31 mouse cellular contexts compared by ENCODE assay signal in genomic region chr10:38586061-38586460, GRCm38 (mm10).
"Had no signal": no experiment of that assay in that cellular context is flagged by ENCODE, and none has a peak within 500 bp of the region (broad histone marks: within the 10 kb centered on the region; RNA-seq: fewer than 3 reads in every experiment).

No protein-coding gene starts in this region.

- H3K4me1 ChIP-seq: limb, embryonic 10.5 days; limb, embryonic 12.5 days; limb, embryonic 13.5 days; limb, embryonic 15.5 days; liver, embryonic 12.5 days; liver, embryonic 13.5 days; liver, embryonic 15.5 days; lung, embryonic 15.5 days; megakaryocyte, embryonic 14.5 days; midbrain, embryonic 10.5 days; midbrain, embryonic 12.5 days; midbrain, embryonic 13.5 days; midbrain, embryonic 15.5 days had no signal

- H3K4me2 ChIP-seq: limb, embryonic 12.5 days; limb, embryonic 13.5 days; limb, embryonic 15.5 days; liver, embryonic 11.5 days; liver, embryonic 12.5 days; liver, embryonic 13.5 days; liver, embryonic 15.5 days; lung, embryonic 14.5 days; lung, embryonic 15.5 days; midbrain, embryonic 11.5 days; midbrain, embryonic 12.5 days; midbrain, embryonic 13.5 days; midbrain, embryonic 15.5 days had no signal

- ATAC-seq: liver, embryonic 12.5 days; liver, postnatal 0 days; lung, postnatal 0 days; midbrain, embryonic 13.5 days; midbrain, embryonic 15.5 days; midbrain, embryonic 16.5 days had no signal

- H3K9me3 ChIP-seq: limb, embryonic 10.5 days; limb, embryonic 12.5 days; limb, embryonic 13.5 days; limb, embryonic 15.5 days; liver, embryonic 12.5 days; liver, embryonic 13.5 days; liver, embryonic 15.5 days; lung, embryonic 15.5 days; megakaryocyte, embryonic 14.5 days; midbrain, embryonic 10.5 days; midbrain, embryonic 12.5 days; midbrain, embryonic 13.5 days; midbrain, embryonic 15.5 days had no signal

- H3K27me3 ChIP-seq: limb, embryonic 12.5 days; limb, embryonic 13.5 days; limb, embryonic 15.5 days; liver, embryonic 12.5 days; liver, embryonic 13.5 days; liver, embryonic 15.5 days; lung, embryonic 15.5 days; megakaryocyte, embryonic 14.5 days; midbrain, embryonic 12.5 days; midbrain, embryonic 13.5 days; midbrain, embryonic 15.5 days had no signal

- H3K36me3 ChIP-seq: limb, embryonic 10.5 days; limb, embryonic 12.5 days; limb, embryonic 13.5 days; limb, embryonic 15.5 days; liver, embryonic 12.5 days; liver, embryonic 13.5 days; liver, embryonic 15.5 days; lung, embryonic 15.5 days; midbrain, embryonic 10.5 days; midbrain, embryonic 12.5 days; midbrain, embryonic 13.5 days; midbrain, embryonic 15.5 days had no signal

- H3K27ac ChIP-seq: limb, embryonic 10.5 days; limb, embryonic 12.5 days; limb, embryonic 13.5 days; limb, embryonic 15.5 days; liver, embryonic 12.5 days; liver, embryonic 13.5 days; liver, embryonic 14.5 days; liver, embryonic 15.5 days; lung, embryonic 15.5 days; macrophage; midbrain, embryonic 10.5 days; midbrain, embryonic 12.5 days; midbrain, embryonic 13.5 days; midbrain, embryonic 15.5 days had no signal

- DNase-seq: left cerebral cortex, postnatal 4 days; liver; liver, embryonic 13.5 days; liver, postnatal 0 days; lung, adult 18-20 months; lung, adult 2 months; lung, embryonic 14.5 days; lung, postnatal 10 days; lung, postnatal 14 days; lung, postnatal 36 days; lung, postnatal 4 days; midbrain, embryonic 14.5 days had no signal

- H3K9ac ChIP-seq: limb, embryonic 12.5 days; limb, embryonic 13.5 days; limb, embryonic 15.5 days; liver, embryonic 12.5 days; liver, embryonic 13.5 days; liver, embryonic 14.5 days; liver, embryonic 15.5 days; liver, postnatal 0 days; lung, embryonic 14.5 days; lung, embryonic 15.5 days; midbrain, embryonic 12.5 days; midbrain, embryonic 13.5 days; midbrain, embryonic 15.5 days had no signal

- H3K4me3 ChIP-seq: limb, embryonic 10.5 days; limb, embryonic 12.5 days; limb, embryonic 13.5 days; limb, embryonic 15.5 days; liver, embryonic 12.5 days; liver, embryonic 13.5 days; liver, embryonic 15.5 days; lung, embryonic 15.5 days; megakaryocyte, embryonic 14.5 days; midbrain, embryonic 10.5 days; midbrain, embryonic 12.5 days; midbrain, embryonic 13.5 days; midbrain, embryonic 15.5 days; myocyte had no signal
